Mouse (Mus musculus): Measurements from ENCODE around the gene Fam20a.
"Not testable (repeated sequence)": the region's sequence is repeated elsewhere in the genome, so short reads cannot be mapped to it uniquely, and the experiment has no call there.

Fam20a gene

DNA sequence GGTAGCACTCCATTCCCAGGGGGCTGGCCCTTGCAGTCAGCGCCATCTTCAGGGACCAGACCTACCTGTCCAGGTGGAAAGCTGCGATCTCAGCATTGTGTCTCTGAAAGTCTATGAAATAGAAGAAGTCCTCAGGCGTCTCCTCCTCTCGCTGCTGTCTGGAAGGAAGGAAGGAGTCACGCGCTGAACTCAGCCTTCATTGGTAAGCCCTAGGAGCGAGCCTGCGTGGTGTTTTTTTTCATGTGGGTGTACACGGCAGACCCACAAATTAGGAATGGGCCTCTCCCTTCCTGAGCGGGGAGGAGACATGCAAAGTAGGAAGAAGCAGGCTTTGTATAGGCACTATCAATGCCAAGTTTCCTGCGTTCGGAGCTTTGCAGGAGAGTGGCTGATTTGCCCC lies 43.8 kb downstream of the Fam20a start:
- no peak for DNase-seq (ENCODE audit: low spot score in 2 of 2)

GRCm38 (mm10) chr11:109676621-109677373 lies 45.3 kb downstream of the Fam20a start:
- no peak for DNase-seq (ENCODE audit: low spot score in 2 of 2)

- DNase-seq (ENCODE audit: low spot score in 2 of 2), result no peak
Observed at GRCm38 (mm10) chr11:109675771-109676170, 46.3 kb downstream of the Fam20a start.

- DNase-seq (ENCODE audit: low spot score in 2 of 2), result no peak
Observed at GRCm38 (mm10) chr11:109675208-109675607, 46.9 kb downstream of the Fam20a start.

- no peak for DNase-seq (ENCODE audit: low spot score in 2 of 2)
Observed at GRCm38 (mm10) chr11:109674542-109674941, 47.5 kb downstream of the Fam20a start.

DNA sequence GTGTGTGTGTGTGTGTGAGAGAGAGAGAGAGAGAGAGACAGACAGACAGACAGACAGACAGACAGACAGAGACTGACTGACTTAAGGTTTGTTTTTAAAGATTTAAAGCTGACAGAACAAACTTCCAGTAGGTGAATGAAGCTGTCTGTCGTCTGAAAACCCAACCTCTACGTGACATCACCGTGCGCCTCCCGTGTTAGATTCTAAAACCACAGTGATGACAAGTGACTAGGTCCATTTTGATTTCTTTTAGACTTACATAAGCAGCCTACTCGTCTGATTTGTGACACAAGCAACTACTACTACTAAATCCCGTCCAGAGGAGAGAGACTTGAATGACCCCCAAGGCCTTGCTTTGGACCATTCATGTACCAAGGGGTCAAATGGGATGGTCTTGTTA lies 48.3 kb downstream of the Fam20a start:
- DNase-seq (ENCODE audit: low spot score in 2 of 2), result no peak

DNA sequence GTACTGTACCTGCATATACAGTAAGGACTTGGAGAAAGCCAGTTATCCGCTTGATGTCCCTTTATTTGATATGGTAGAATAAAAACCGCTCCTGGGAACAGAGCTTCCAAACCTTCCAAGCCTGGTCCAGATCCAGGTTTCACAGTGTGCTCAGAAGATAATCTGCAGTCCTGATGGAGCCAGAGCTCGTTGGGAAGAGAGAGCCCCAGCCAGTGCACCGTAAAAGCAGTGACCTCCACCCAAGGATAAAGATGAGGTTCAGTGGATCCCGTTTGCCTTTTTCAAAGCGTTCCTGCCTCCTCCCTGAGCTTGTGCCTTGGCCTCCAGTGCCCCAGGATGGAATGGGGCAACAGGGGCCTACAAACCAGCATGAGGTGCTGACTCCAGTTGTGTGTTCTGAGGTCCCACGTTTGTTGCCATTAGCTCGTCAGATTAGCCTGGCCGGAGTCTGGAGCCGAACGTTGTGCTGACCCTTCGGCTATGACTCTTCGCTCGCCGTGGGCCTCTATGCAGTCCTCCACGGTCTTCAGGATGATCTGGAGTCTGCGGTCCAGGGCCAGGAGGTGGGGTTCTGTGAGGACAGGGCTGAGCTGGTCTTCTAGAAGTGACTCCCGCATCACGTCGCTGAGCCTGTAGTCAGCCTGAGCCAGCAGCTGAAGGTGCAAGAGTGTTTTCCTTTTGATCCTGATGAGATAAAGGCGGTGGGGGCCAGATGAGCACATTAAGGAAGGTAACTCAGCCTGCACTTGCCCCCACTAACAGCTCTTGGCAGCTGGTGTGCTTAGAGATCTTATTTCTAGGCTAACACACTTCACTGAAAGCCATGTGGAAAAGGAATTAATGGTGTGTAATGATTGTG lies 49.0 kb downstream of the Fam20a start:
- DNase-seq (ENCODE audit: low spot score in 2 of 2), result no peak

DNA sequence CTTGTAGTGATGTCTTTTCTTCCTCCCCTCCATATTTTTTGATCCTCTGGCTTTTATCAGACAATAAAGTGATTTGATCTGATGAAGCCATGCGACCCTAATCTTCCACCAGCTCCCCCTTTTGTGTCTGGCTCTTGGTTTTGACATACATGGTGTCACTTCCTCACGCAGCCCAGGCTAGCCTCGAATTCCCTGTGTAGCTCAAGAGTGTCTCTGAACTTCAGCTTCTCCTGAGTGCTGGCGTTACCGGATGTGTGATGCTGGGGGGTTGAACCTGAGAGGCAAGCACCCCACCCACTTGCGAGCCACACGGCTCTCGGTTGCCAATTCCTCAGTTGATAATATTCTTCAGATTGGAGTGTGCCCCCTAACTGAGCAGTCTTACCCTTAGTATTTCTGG lies 49.7 kb downstream of the Fam20a start:
- DNase-seq (ENCODE audit: low spot score in 2 of 2), result no peak

- no peak for DNase-seq (ENCODE audit: low spot score in 2 of 2)
Observed at GRCm38 (mm10) chr11:109672021-109672324, 50.1 kb downstream of the Fam20a start.

- no peak for DNase-seq (ENCODE audit: low spot score in 2 of 2)
Observed at GRCm38 (mm10) chr11:109671136-109672020, 50.7 kb downstream of the Fam20a start.

DNA sequence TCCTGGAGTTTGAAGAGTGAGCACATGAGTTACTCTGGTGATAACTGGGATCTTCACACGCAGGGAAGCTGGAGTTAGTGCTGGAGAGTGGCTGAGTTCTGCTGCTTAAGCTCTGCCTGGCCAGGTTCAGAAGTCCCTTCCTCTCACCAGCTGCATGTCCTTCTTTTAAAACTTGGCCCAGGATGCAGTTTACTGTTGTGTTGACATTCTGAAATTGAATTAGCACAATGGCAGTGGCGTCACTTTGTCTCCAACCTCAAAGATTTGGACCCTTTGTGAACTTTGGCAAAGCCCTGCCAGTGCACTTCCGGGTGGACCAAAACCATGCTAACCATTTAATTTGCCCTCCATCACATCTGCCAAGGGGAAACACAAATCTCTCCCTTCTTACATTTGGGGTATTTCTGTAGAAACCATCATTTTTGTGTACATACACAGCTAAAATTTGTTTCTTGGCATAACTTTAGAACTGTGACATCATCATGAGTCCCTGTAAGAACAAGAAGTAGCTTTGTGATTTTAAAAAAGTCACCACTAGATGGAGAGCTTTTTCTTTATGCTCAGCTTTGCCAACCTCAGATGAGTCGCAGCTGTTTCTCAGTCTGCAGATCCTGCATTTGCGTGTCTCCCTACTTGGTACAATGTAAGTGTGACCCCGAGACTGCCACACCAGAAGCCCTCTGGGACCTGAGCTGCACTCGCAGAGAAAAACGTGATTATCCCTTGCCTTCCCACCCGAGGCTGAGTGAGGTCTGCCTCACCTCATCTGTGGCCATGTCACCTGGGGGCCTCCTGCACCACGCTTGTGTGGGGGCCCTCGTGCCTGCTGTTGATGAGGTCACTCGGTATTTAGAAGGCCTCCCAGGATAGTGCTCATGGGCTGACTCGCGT lies 51.8 kb downstream of the Fam20a start:
- DNase-seq (ENCODE audit: low spot score in 2 of 2), result no peak

- DNase-seq (ENCODE audit: low spot score in 2 of 2), result no peak
Observed at GRCm38 (mm10) chr11:109669149-109669708, 52.9 kb downstream of the Fam20a start.

DNA sequence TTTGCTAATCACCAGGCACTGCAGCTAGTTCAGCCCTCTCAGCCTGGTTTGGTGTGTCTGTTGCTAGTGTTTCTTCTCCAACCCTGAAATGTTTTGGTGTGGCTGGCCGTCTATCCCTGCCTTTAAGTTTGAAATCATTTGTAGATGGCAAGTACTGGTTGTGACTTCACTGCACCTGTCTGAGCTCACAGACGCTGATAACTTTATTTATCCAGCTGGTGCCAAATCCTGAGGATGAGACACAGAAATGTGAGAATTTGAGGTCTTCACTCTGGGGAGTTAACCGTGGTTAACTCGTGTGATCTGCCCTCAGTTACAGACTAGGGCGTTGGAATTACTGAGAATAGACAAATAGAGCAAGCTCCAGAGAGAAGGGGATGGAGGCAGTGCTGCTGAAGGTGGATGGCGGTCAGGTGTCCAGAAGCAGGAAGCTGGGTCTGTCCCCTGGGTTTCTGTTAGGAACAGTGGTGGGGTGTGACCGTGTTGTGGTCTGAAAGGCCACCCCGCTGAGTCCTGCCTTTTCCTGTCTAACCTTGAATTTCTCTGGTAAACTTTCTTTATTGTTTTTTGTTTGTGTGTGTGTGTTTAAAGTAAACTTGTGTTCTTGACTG lies 53.9 kb downstream of the Fam20a start:
- DNase-seq (ENCODE audit: low spot score in 2 of 2), result no peak

- no peak for DNase-seq (ENCODE audit: low spot score in 2 of 2)
Observed at GRCm38 (mm10) chr11:109667371-109667770, 54.7 kb downstream of the Fam20a start.

GRCm38 (mm10) chr11:109666411-109666810 lies 55.7 kb downstream of the Fam20a start:
- DNase-seq (ENCODE audit: low spot score in 2 of 2), result no peak

GRCm38 (mm10) chr11:109665424-109665823 lies 56.7 kb downstream of the Fam20a start:
- no peak for DNase-seq (ENCODE audit: low spot score in 2 of 2)

- DNase-seq (ENCODE audit: low spot score in 2 of 2), result no peak
Observed at GRCm38 (mm10) chr11:109664293-109664692, 57.8 kb downstream of the Fam20a start.

GRCm38 (mm10) chr11:109660526-109660925 lies 61.6 kb downstream of the Fam20a start:
- DNase-seq (ENCODE audit: low spot score in 2 of 2), result not testable (repeated sequence)

- DNase-seq (ENCODE audit: low spot score in 2 of 2), result no peak
Observed at GRCm38 (mm10) chr11:109656232-109656631, 65.8 kb downstream of the Fam20a start.

DNA sequence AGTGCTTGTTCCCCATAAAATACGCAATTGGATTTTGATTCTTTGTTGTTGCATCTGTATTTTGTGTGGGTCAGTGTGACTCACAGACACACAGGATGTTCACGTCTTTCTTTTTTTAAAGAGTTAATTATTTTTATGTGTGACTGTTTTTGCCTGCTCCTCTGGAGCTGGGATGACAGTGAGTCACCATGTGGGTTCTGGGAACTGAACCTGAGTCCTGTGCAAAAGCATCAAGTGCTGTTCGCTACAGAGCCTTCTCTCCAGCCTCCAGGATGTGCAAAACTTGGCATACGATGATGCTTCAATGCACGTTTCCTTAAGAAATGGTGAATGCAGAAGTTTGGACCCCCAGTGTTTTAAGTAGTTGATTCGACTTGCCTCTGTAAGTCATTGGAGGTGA lies 67.5 kb downstream of the Fam20a start:
- DNase-seq (ENCODE audit: low spot score in 2 of 2), result no peak

Measured in frontal cortex, postnatal 25 days (tissue).